In genomic region chr16:97761782-97762181, GRCm38 (mm10) we compare ENCODE assay signal across 10 mouse cellular contexts. TPM values are rescaled to one million over a fixed set of nuclear protein-coding genes. Genes with fewer than 3 reads are reported as not detected.
DNase-seq lines count a peak whose midpoint lies in the region; ATAC-seq and TF ChIP-seq lines count a peak whose summit lies in the region.
"Had no signal": no experiment of that assay in that cellular context is flagged by ENCODE, and none has a peak within 500 bp of the region (broad histone marks: within the 10 kb centered on the region; RNA-seq: fewer than 3 reads in every experiment).

No protein-coding gene starts in this region.

- 0 out of 2 replicates have a peak overlapping the region, but pooled peaks have one; percentile 79 for H3K4me2 ChIP-seq in limb, embryonic 12.5 days
- H3K4me2 ChIP-seq in embryonic facial prominence, embryonic 15.5 days (replicated peaks) = peak overlapping the region; percentile 61
- peak overlapping the region; percentile 10; the same call in 1 of the 2 replicates for H3K4me2 ChIP-seq in limb, embryonic 14.5 days (replicated peaks; ENCODE audit: low read depth, low read length, severe bottlenecking)
- H3K4me2 ChIP-seq in hindbrain, postnatal 0 days (ENCODE audit: low read depth, low read length) = no peak overlapping the region
- H3K4me2 ChIP-seq: hindbrain, embryonic 12.5 days had no signal

- no peak for TF ChIP-seq CTCF in hindbrain, postnatal 0 days (IDR thresholded peaks at IDR 0.05; ENCODE audit: low read depth)

- TF ChIP-seq POLR2A in limb, embryonic 14.5 days (IDR thresholded peaks at IDR 0.05; ENCODE audit: borderline replicate concordance, extremely low read depth, insufficient read depth, insufficient read length) = no peak

- H3K9me3 ChIP-seq in limb, embryonic 12.5 days = no peaks in the 10 kb centered on the region
- H3K9me3 ChIP-seq in limb, embryonic 10.5 days (replicated peaks) = no peaks in the 10 kb centered on the region
- no peaks in the 10 kb centered on the region for H3K9me3 ChIP-seq in embryonic facial prominence, embryonic 10.5 days
- H3K9me3 ChIP-seq in embryonic facial prominence, embryonic 15.5 days (replicated peaks) = no peaks in the 10 kb centered on the region
- H3K9me3 ChIP-seq in limb, embryonic 14.5 days (ENCODE audit: control insufficient read depth, low read length) = no peaks in the 10 kb centered on the region
- H3K9me3 ChIP-seq in hindbrain, postnatal 0 days (ENCODE audit: low read length) = no peaks in the 10 kb centered on the region
- H3K9me3 ChIP-seq: hindbrain, embryonic 12.5 days had no signal

- H3K36me3 ChIP-seq in limb, embryonic 12.5 days = no peaks in the 10 kb centered on the region
- H3K36me3 ChIP-seq in limb, embryonic 10.5 days = no peaks in the 10 kb centered on the region
- no peaks in the 10 kb centered on the region for H3K36me3 ChIP-seq in embryonic facial prominence, embryonic 10.5 days (replicated peaks)
- H3K36me3 ChIP-seq in embryonic facial prominence, embryonic 15.5 days = no peaks in the 10 kb centered on the region
- H3K36me3 ChIP-seq in limb, embryonic 14.5 days (ENCODE audit: control insufficient read depth, insufficient read depth, low read length) = no peaks in the 10 kb centered on the region
- no peaks in the 10 kb centered on the region for H3K36me3 ChIP-seq in hindbrain, postnatal 0 days (ENCODE audit: insufficient read depth, low read length)
- H3K36me3 ChIP-seq: hindbrain, embryonic 12.5 days had no signal

- WGBS in limb, embryonic 12.5 days = 47% methylated on average over 2 of the region's 2 CpGs
- 53% methylated on average over 2 of the region's 2 CpGs for WGBS in limb, embryonic 10.5 days
- WGBS in embryonic facial prominence, embryonic 10.5 days = 34% methylated on average over 2 of the region's 2 CpGs
- 44% methylated on average over 2 of the region's 2 CpGs for WGBS in embryonic facial prominence, embryonic 15.5 days
- WGBS in limb, embryonic 14.5 days = 53% methylated on average over 2 of the region's 2 CpGs
- 68% methylated on average over 2 of the region's 2 CpGs for WGBS in hindbrain, postnatal 0 days

- H3K4me1 ChIP-seq in limb, embryonic 12.5 days (replicated peaks) = peaks cover 14% of the 10 kb centered on the region
- H3K4me1 ChIP-seq in limb, embryonic 10.5 days = peaks cover 14% of the 10 kb centered on the region
- peaks cover 19% of the 10 kb centered on the region for H3K4me1 ChIP-seq in embryonic facial prominence, embryonic 10.5 days
- H3K4me1 ChIP-seq in embryonic facial prominence, embryonic 15.5 days = peaks cover 24% of the 10 kb centered on the region
- peaks cover 11% of the 10 kb centered on the region for H3K4me1 ChIP-seq in limb, embryonic 14.5 days (ENCODE audit: control insufficient read depth, insufficient read depth, low read length)
- H3K4me1 ChIP-seq in hindbrain, postnatal 0 days (ENCODE audit: insufficient read depth, low read length) = peaks cover 6% of the 10 kb centered on the region; the same call in 1 of the 2 replicates

- H3K4me3 ChIP-seq in limb, embryonic 12.5 days (replicated peaks) = no peak overlapping the region
- H3K4me3 ChIP-seq in limb, embryonic 10.5 days = no peak overlapping the region
- H3K4me3 ChIP-seq in embryonic facial prominence, embryonic 10.5 days = peak overlapping the region; percentile 62
- H3K4me3 ChIP-seq in embryonic facial prominence, embryonic 15.5 days (replicated peaks) = peak overlapping the region; percentile 53
- peak overlapping the region; percentile 5; the same call in 1 of the 2 replicates for H3K4me3 ChIP-seq in limb, embryonic 14.5 days (replicated peaks; ENCODE audit: low read length)
- no peak overlapping the region for H3K4me3 ChIP-seq in hindbrain, postnatal 0 days (ENCODE audit: low read length)
- H3K4me3 ChIP-seq: hindbrain, embryonic 12.5 days had no signal

- H3K27me3 ChIP-seq in limb, embryonic 12.5 days = peaks cover 67% of the 10 kb centered on the region
- H3K27me3 ChIP-seq in limb, embryonic 10.5 days (ENCODE audit: low read depth, poor library complexity, severe bottlenecking) = peaks cover 80% of the 10 kb centered on the region
- peaks cover 76% of the 10 kb centered on the region for H3K27me3 ChIP-seq in embryonic facial prominence, embryonic 10.5 days (replicated peaks; ENCODE audit: low read depth, poor library complexity, severe bottlenecking)
- H3K27me3 ChIP-seq in embryonic facial prominence, embryonic 15.5 days = peaks cover 53% of the 10 kb centered on the region
- H3K27me3 ChIP-seq in limb, embryonic 14.5 days (ENCODE audit: control insufficient read depth, insufficient read depth, low read length) = peaks cover 43% of the 10 kb centered on the region
- peaks cover 51% of the 10 kb centered on the region for H3K27me3 ChIP-seq in hindbrain, postnatal 0 days (ENCODE audit: insufficient read depth, low read length)

- H3K9ac ChIP-seq in limb, embryonic 12.5 days (replicated peaks) = no peak overlapping the region
- 0 out of 2 replicates have a peak overlapping the region, but pooled peaks have one; percentile 1 for H3K9ac ChIP-seq in embryonic facial prominence, embryonic 15.5 days
- no peak overlapping the region for H3K9ac ChIP-seq in limb, embryonic 14.5 days (ENCODE audit: low read depth, low read length, severe bottlenecking)
- H3K9ac ChIP-seq in hindbrain, postnatal 0 days (replicated peaks; ENCODE audit: low read length) = no peak overlapping the region
- H3K9ac ChIP-seq: hindbrain, embryonic 12.5 days had no signal

- no peak for ATAC-seq in limb, embryonic 12.5 days (ENCODE audit: insufficient number of reproducible peaks, insufficient read depth, low FRiP score, low TSS enrichment, low read depth)
- ATAC-seq in embryonic facial prominence, embryonic 15.5 days (ENCODE audit: insufficient number of reproducible peaks, low FRiP score, low TSS enrichment, low read depth) = no peak
- no peak for ATAC-seq in limb, embryonic 14.5 days (ENCODE audit: low FRiP score, low read depth)
- no peak for ATAC-seq in hindbrain, postnatal 0 days

- DNase-seq in limb, embryonic 10.5 days (ENCODE audit: low spot score) = no peak
- DNase-seq in embryonic facial prominence, embryonic 10.5 days (ENCODE audit: low spot score) = no peak
- no peak for DNase-seq in limb, embryonic 14.5 days (ENCODE audit: low spot score)
- DNase-seq in hindbrain, postnatal 0 days (ENCODE audit: low spot score) = no peak
- DNase-seq in thymus, postnatal 14 days = no peak
- DNase-seq: cerebellum, postnatal 14 days had no signal

- no peak overlapping the region for H3K27ac ChIP-seq in limb, embryonic 12.5 days
- H3K27ac ChIP-seq in limb, embryonic 10.5 days = no peak overlapping the region
- no peak overlapping the region for H3K27ac ChIP-seq in embryonic facial prominence, embryonic 10.5 days (replicated peaks)
- H3K27ac ChIP-seq in embryonic facial prominence, embryonic 15.5 days (replicated peaks) = 0 out of 2 replicates have a peak overlapping the region, but pooled peaks have one; percentile 55
- no peak overlapping the region for H3K27ac ChIP-seq in limb, embryonic 14.5 days (replicated peaks; ENCODE audit: low read depth, low read length)
- H3K27ac ChIP-seq in hindbrain, postnatal 0 days = no peak overlapping the region
- H3K27ac ChIP-seq: hindbrain, embryonic 12.5 days had no signal

RNA-seq across cellular contexts. Expression of gene Ripk4, which starts 1.8 kb away (rescaled TPM):
- 5.2 and 6.8 TPM in 2 replicates for polyA plus RNA-seq in limb, embryonic 12.5 days (2016; fragmentation: Nextera tagmentation; extraction: Ambion mirVana)
- 4.9 and 5.3 TPM in 2 replicates for polyA plus RNA-seq in limb, embryonic 10.5 days (2016; fragmentation: Nextera tagmentation; extraction: Ambion mirVana)
- 7.8 and 8.4 TPM in 2 replicates for polyA plus RNA-seq in embryonic facial prominence, embryonic 10.5 days (2016; fragmentation: Nextera tagmentation; extraction: Ambion mirVana)
- 26.8 and 29.1 TPM in 2 replicates for polyA plus RNA-seq in embryonic facial prominence, embryonic 15.5 days (2015; fragmentation: Nextera tagmentation; extraction: Ambion mirVana)
- 7.6 and 8.3 TPM in 2 replicates for polyA plus RNA-seq in limb, embryonic 14.5 days (2012; rRNA removed)
- polyA plus RNA-seq in limb, embryonic 14.5 days (2014; fragmentation: Nextera tagmentation; extraction: Ambion mirVana) = 17.2 and 20.3 TPM in 2 replicates
- 0.25 and 1.4 TPM in 2 replicates for total RNA-seq in hindbrain, postnatal 0 days (2014; rRNA removed)
- 0.53 and 0.69 TPM in 2 replicates for polyA plus RNA-seq in hindbrain, postnatal 0 days (2015; fragmentation: Nextera tagmentation; extraction: Ambion mirVana)
- total RNA-seq: megakaryocyte-erythroid progenitor cell, adult 5-6 weeks had no signal

Comparison
In these comparisons a context has a peak if more than half of its experiments do, and no peak if none do; other contexts are left out.
1. H3K4me3 ChIP-seq: peak in embryonic facial prominence, embryonic 10.5 days (single experiment), embryonic facial prominence, embryonic 15.5 days (single experiment) and limb, embryonic 14.5 days (single experiment); none in limb, embryonic 12.5 days (single experiment), limb, embryonic 10.5 days (single experiment) and hindbrain, postnatal 0 days (single experiment).